Mouse (Mus musculus) myocyte (in vitro differentiated cells): ENCODE results near the gene Tram2. TPM values are rescaled to one million over a fixed set of nuclear protein-coding genes. Genes with fewer than 3 reads are reported as not detected.

Experiments
- H3K27me3 ChIP-seq: one replicate; pipeline ENCODE4 v1.6.1; 2011; ENCODE audit not compliant: control insufficient read depth, insufficient read depth, insufficient read length
- H3K36me3 ChIP-seq: one replicate; pipeline ENCODE4 v1.6.1; 2011; ENCODE audit not compliant: control insufficient read depth, insufficient read depth
- H3K4me2 ChIP-seq: one replicate; pipeline ENCODE4 v1.6.1; 2011; ENCODE audit warnings: low read depth, control low read depth
- H3K4me3 ChIP-seq: one replicate; pipeline ENCODE4 v1.5.1; 2011; ENCODE audit warnings: mild to moderate bottlenecking, control low read depth, moderate library complexity
- H3K79me2 ChIP-seq: one replicate; pipeline ENCODE4 v1.6.1; 2011; ENCODE audit not compliant: control insufficient read depth, insufficient read depth
- H3ac ChIP-seq: one replicate; pipeline ENCODE4 v1.6.1; 2011; ENCODE audit not compliant: control insufficient read depth, insufficient read length
- CEBPB ChIP-seq: IDR thresholded peaks from 2 replicates; pipeline ENCODE4 v1.6.1; 2011; ENCODE audit warnings: mild to moderate bottlenecking, moderate library complexity; ENCODE audit not compliant: poor library complexity, insufficient read depth, severe bottlenecking
- E2F4 ChIP-seq: IDR thresholded peaks from one replicate; pipeline ENCODE4 v1.6.1; 2011; ENCODE audit warnings: mild to moderate bottlenecking, control low read depth, moderate library complexity; ENCODE audit not compliant: insufficient read depth
- MAX ChIP-seq: IDR thresholded peaks from one replicate; pipeline ENCODE4 v1.6.1; 2011; ENCODE audit warnings: low read depth, mild to moderate bottlenecking, control low read depth
- MYOD1 ChIP-seq, 3 experiments: IDR thresholded peaks; one replicate each; pipeline ENCODE4 v1.6.1; 2011; ENCODE audit warnings: control low read depth in 2 of 3, low read depth in 2 of 3, mild to moderate bottlenecking in 2 of 3, moderate library complexity in 1 of 3; ENCODE audit not compliant: insufficient read length in 2 of 3, control insufficient read depth in 1 of 3
- MYOG ChIP-seq, 3 experiments: IDR thresholded peaks; one replicate each; pipeline ENCODE4 v1.6.1; 2011; ENCODE audit warnings: control low read depth in 2 of 3, low read depth in 2 of 3, mild to moderate bottlenecking in 2 of 3; ENCODE audit not compliant: insufficient read length in 2 of 3, control insufficient read depth in 1 of 3, insufficient read depth in 1 of 3
- POLR2A ChIP-seq: IDR thresholded peaks from one replicate; pipeline ENCODE4 v1.6.1; 2011; ENCODE audit warnings: low read depth, mild to moderate bottlenecking, control low read depth, moderate library complexity; ENCODE audit not compliant: insufficient read length
- POLR2AphosphoS2 ChIP-seq: IDR thresholded peaks from one replicate; pipeline ENCODE4 v1.6.1; 2011; ENCODE audit warnings: low read depth, control low read depth; ENCODE audit not compliant: insufficient read length
- REST ChIP-seq: IDR thresholded peaks from one replicate; pipeline ENCODE4 v1.6.1; 2011; ENCODE audit warnings: mild to moderate bottlenecking, control low read depth, moderate library complexity; ENCODE audit not compliant: insufficient read depth, insufficient read length
- SRF ChIP-seq: IDR thresholded peaks from one replicate; pipeline ENCODE4 v1.6.1; 2011; ENCODE audit warnings: low read depth; ENCODE audit not compliant: control insufficient read depth, insufficient read length
- TCF12 ChIP-seq: IDR thresholded peaks from one replicate; pipeline ENCODE4 v1.6.1; 2011; ENCODE audit warnings: mild to moderate bottlenecking, control low read depth; ENCODE audit not compliant: poor library complexity, insufficient read depth, severe bottlenecking
- TCF3 ChIP-seq: IDR thresholded peaks from one replicate; pipeline ENCODE4 v1.6.1; 2011; ENCODE audit warnings: low read depth, control low read depth; ENCODE audit not compliant: insufficient read length
- USF1 ChIP-seq: IDR thresholded peaks from one replicate; pipeline ENCODE4 v1.6.1; 2011; ENCODE audit warnings: low read depth, mild to moderate bottlenecking, control low read depth, moderate library complexity
- polyA plus RNA-seq: library from polyadenylated mRNA; unstranded; fragments of >200 nt; fragmentation: generic; extraction: Trizol; gene quantifications from one replicate; pipeline ENCODE4 v1.2.1, GENCODE M21; 2012; ENCODE audit warnings: missing spikeins

The Tram2 gene
- polyA plus RNA-seq, 1 experiment, result 4.2 TPM

DNA sequence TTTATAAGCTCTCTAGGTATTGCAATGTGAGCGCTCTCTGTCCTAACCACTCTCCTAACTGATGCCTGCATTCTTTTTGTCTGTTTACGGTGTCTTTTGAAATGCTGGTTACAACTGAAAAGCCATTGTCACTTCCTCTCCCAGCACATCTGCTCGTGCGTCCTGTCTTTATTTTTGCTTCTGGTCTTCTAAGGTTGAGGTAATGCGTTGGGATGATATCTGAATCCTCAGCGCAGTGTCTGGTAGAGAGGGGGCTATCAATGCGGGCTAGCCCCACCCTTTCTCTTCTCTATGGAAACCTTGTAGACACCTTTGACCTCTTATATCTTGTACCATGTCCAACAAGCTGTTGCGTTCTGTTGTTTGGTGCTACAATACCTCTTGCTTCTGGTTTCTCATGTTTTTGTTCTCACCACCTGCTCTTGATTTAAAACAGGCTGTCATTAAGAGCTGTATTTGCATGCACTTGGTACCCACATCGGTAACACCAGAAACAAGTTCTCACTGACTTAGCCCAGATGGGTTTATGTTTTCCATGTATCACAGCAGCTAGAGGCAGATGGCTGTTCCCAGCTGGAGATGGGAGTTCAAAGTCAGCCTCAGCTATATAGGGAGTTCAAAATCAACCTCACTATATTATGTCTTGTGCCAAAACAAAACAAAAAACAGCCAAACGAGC, 92.5 kb downstream of the Tram2 start:
- Histone ChIP-seq H3K79me2 (no peaks in the 10 kb centered on the region), H3ac (no peak overlapping the region), H3K4me2 (no peak overlapping the region), H3K4me3 (no peak overlapping the region), H3K36me3 (no peaks in the 10 kb centered on the region), H3K27me3 (no peaks in the 10 kb centered on the region)
- TF ChIP-seq TCF3 (no peak), POLR2AphosphoS2 (no peak), SRF (no peak), TCF12 (no peak), CEBPB (no peak), MYOD1 (IDR thresholded peaks at IDR 0.05; ENCODE audit: control insufficient read depth in 1 of 3, insufficient read length in 2 of 3, low read depth in 2 of 3) (no peak), MAX (no peak), E2F4 (no peak), REST (no peak), USF1 (no peak), POLR2A (no peak), MYOG (IDR thresholded peaks at IDR 0.05; ENCODE audit: control insufficient read depth in 1 of 3, insufficient read depth in 1 of 3, insufficient read length in 2 of 3, low read depth in 2 of 3) (no peak)

DNA sequence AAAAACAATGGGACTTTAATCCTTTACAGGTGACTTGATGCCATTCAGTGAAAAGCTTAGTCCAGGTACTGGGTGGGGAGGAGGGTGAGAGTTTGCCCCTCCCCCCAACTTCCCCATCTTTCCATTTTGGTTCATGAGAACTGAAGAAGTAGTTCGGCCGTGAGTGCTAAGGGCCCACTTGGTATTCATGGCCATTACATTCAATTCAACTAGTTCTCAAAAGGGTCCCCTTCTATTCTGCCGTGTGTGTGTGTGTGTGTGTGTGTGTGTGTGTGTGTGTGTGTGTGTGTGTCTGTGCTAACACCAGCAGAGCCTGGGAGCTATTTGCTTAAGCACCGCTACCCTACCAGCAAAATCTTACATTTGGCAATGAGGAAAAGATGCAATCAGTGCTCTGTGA, 94.4 kb downstream of the Tram2 start:
- TF ChIP-seq TCF12 (no peak), TCF3 (no peak), E2F4 (no peak), SRF (no peak), REST (no peak), MYOD1 (IDR thresholded peaks at IDR 0.05; ENCODE audit: control insufficient read depth in 1 of 3, insufficient read length in 2 of 3, low read depth in 2 of 3) (no peak), CEBPB (no peak), MYOG (IDR thresholded peaks at IDR 0.05; ENCODE audit: control insufficient read depth in 1 of 3, insufficient read depth in 1 of 3, insufficient read length in 2 of 3, low read depth in 2 of 3) (no peak), MAX (no peak), POLR2AphosphoS2 (no peak), POLR2A (no peak), USF1 (no peak)
- H3K27me3 ChIP-seq, result no peaks in the 10 kb centered on the region
- no peaks in the 10 kb centered on the region for H3K36me3 ChIP-seq
- no peaks in the 10 kb centered on the region for H3K79me2 ChIP-seq
- H3K4me3 ChIP-seq, result no peak overlapping the region
- H3ac ChIP-seq, result no peak overlapping the region
- H3K4me2 ChIP-seq, result no peak overlapping the region

DNA sequence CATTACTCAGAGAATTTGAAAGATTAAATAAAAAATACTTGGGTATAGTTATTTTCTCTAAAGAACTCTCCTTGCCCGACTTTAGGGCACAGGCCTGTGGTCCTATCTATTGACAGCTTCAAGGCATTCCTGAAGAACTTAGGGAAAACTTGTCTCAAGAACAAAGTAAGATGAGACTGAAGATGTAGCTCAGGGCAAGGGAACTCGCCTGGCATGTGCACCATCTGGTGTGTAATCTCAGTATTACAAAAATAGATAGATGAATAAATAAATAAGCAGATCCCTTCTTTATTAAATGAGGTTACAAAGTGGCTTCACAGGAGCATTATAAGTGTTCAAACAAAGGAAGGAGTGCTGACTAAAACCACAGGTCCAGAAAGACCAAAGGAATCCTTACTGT, 94.9 kb downstream of the Tram2 start:
- no peaks in the 10 kb centered on the region for H3K27me3 ChIP-seq
- H3K36me3 ChIP-seq, result no peaks in the 10 kb centered on the region
- H3ac ChIP-seq, result no peak overlapping the region
- no peaks in the 10 kb centered on the region for H3K79me2 ChIP-seq
- no peak overlapping the region for H3K4me2 ChIP-seq
- TF ChIP-seq SRF (no peak), MYOG (IDR thresholded peaks at IDR 0.05; ENCODE audit: control insufficient read depth in 1 of 3, insufficient read depth in 1 of 3, insufficient read length in 2 of 3, low read depth in 2 of 3) (no peak), POLR2A (no peak), USF1 (no peak), CEBPB (no peak), TCF12 (no peak), REST (no peak)
- no peak overlapping the region for H3K4me3 ChIP-seq

DNA sequence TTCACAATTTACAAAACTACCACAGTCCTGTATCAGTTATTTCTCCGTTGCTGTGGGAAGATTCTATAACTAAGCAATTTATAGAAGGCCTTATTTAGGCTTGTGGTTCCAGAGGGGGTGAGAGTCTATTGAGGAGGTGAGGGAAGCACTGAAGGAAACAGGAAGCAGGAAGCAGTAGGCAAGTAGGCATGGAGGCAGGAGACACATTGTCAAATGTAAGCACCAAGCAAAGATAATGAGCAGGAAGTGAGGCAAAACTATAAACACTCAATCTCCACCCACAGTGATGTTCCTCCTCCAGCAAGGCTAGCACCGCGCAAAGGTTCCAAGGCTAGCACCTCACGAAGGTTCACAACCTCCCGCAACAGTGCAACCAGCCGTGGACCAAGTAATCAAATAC, 97.3 kb downstream of the Tram2 start:
- TF ChIP-seq TCF3 (no peak), REST (no peak), CEBPB (no peak), POLR2AphosphoS2 (no peak), MAX (no peak), SRF (no peak), POLR2A (no peak), TCF12 (no peak)
- no peak overlapping the region for H3ac ChIP-seq
- no peaks in the 10 kb centered on the region for H3K36me3 ChIP-seq
- no peaks in the 10 kb centered on the region for H3K79me2 ChIP-seq
- no peak overlapping the region for H3K4me3 ChIP-seq
- H3K4me2 ChIP-seq, result no peak overlapping the region
- H3K27me3 ChIP-seq, result no peaks in the 10 kb centered on the region

DNA sequence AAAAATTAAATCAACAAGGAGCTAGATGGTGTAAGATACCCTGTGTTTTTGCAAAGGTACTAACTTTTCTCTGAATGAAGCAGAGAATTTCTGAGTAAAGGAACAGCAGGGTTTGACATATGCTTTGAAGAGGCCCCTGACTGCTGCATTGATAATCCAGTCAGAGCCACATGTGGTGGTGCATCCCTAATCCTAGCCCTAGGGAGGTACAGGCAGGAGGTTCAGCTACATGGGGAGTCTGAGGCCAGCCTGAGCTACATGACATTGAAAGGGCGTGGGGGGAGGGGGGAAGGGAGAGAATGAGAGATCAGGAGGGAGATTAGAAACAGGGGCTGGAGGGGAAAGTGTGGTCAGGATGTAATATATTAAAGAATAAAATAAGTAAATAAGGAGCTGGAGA, 98.5 kb downstream of the Tram2 start:
- Histone ChIP-seq H3K79me2 (no peaks in the 10 kb centered on the region), H3K36me3 (no peaks in the 10 kb centered on the region), H3K27me3 (no peaks in the 10 kb centered on the region), H3K4me2 (no peak overlapping the region), H3ac (no peak overlapping the region), H3K4me3 (no peak overlapping the region)
- TF ChIP-seq MYOG (IDR thresholded peaks at IDR 0.05; ENCODE audit: control insufficient read depth in 1 of 3, insufficient read depth in 1 of 3, insufficient read length in 2 of 3, low read depth in 2 of 3) (no peak), CEBPB (no peak), TCF12 (no peak), SRF (no peak), POLR2AphosphoS2 (no peak), POLR2A (no peak), REST (no peak), E2F4 (no peak), MAX (no peak), MYOD1 (IDR thresholded peaks at IDR 0.05; ENCODE audit: control insufficient read depth in 1 of 3, insufficient read length in 2 of 3, low read depth in 2 of 3) (no peak), TCF3 (no peak), USF1 (no peak)
